Mouse (Mus musculus) MEL (cell line): ENCODE measurements around the gene Tspan11. TPM values are rescaled to one million over a fixed set of nuclear protein-coding genes. Genes with fewer than 3 reads are reported as not detected.

Source experiments
- DNase-seq: peaks from one replicate; pipeline ENCODE4 v3.0.0; 2011; ENCODE audit warnings: low read depth, low spot score
- H3K27ac ChIP-seq: 2 replicates; pipeline ENCODE4 v1.5.1; 2012; ENCODE audit warnings: low read depth, mild to moderate bottlenecking, control low read depth, low read length, moderate library complexity; ENCODE audit not compliant: control insufficient read depth
- H3K27me3 ChIP-seq, 2 experiments: fragments of 150-350 bp in 1 of 2; sonication (generic) in 1 of 2; 2 replicates each; pipeline ENCODE4 v1.6.1; 2012; ENCODE audit warnings: low read length in 2 of 2, mild to moderate bottlenecking in 2 of 2, improper control_type of control experiment in 1 of 2, moderate library complexity in 1 of 2; ENCODE audit not compliant: insufficient read depth in 2 of 2, control insufficient read depth in 1 of 2
- H3K36me3 ChIP-seq, 2 experiments: 2 replicates each; pipeline ENCODE4 v1.6.1; 2012 to 2014; ENCODE audit warnings: low read length in 2 of 2, improper control_type of control experiment in 1 of 2, inconsistent platforms in 1 of 2, mild to moderate bottlenecking in 1 of 2; ENCODE audit not compliant: insufficient read depth in 2 of 2, control insufficient read depth in 1 of 2
- H3K4me1 ChIP-seq, 2 experiments: fragments of 150-350 bp in 1 of 2; sonication (generic) in 1 of 2; 2 replicates each; pipeline ENCODE4 v1.6.1; 2012; ENCODE audit warnings: low read length in 2 of 2, improper control_type of control experiment in 1 of 2, mild to moderate bottlenecking in 1 of 2; ENCODE audit not compliant: insufficient read depth in 2 of 2, control insufficient read depth in 1 of 2
- H3K4me3 ChIP-seq, 2 experiments: fragments of 150-350 bp in 1 of 2; sonication (generic) in 1 of 2; 2 replicates each; pipeline ENCODE4 v1.5.1; 2012; ENCODE audit warnings: low read depth in 2 of 2, low read length in 2 of 2, mild to moderate bottlenecking in 2 of 2, moderate library complexity in 2 of 2, control low read depth in 1 of 2, improper control_type of control experiment in 1 of 2; ENCODE audit not compliant: control insufficient read depth in 1 of 2, insufficient read depth in 1 of 2
- H3K79me2 ChIP-seq: 2 replicates; pipeline ENCODE4 v1.6.1; 2012; ENCODE audit warnings: mild to moderate bottlenecking, low read length, moderate library complexity; ENCODE audit not compliant: control insufficient read depth, poor library complexity, insufficient read depth
- H3K9ac ChIP-seq: 2 replicates; pipeline ENCODE4 v1.6.1; 2012; ENCODE audit warnings: low read depth, mild to moderate bottlenecking, control low read depth, low read length, moderate library complexity; ENCODE audit not compliant: control insufficient read depth, poor library complexity, severe bottlenecking
- H3K9me3 ChIP-seq: fragments of 150-350 bp; sonication (generic); replicated peaks from 2 replicates; pipeline ENCODE4 v1.6.1; 2012; ENCODE audit warnings: mild to moderate bottlenecking, low read length, improper control_type of control experiment, moderate library complexity; ENCODE audit not compliant: insufficient read depth
- CHD1 ChIP-seq: IDR thresholded peaks from 2 replicates; pipeline ENCODE4 v1.6.1; 2012; ENCODE audit warnings: low read depth, mild to moderate bottlenecking, inconsistent platforms, low read length, improper control_type of control experiment
- CTCF ChIP-seq, 3 experiments: IDR thresholded peaks in 2 of 3; conservative IDR thresholded peaks in 1 of 3; 2 replicates each; pipeline ENCODE4 v1.5.1; 2011 to 2012; ENCODE audit warnings: low read length in 3 of 3, low read depth in 2 of 3, mild to moderate bottlenecking in 2 of 3, improper control_type of control experiment in 1 of 3, inconsistent platforms in 1 of 3, mixed read lengths in 1 of 3, moderate library complexity in 1 of 3; ENCODE audit not compliant: control insufficient read depth in 1 of 3, insufficient read depth in 1 of 3, poor library complexity in 1 of 3, severe bottlenecking in 1 of 3
- GATA1 ChIP-seq: IDR thresholded peaks from 2 replicates; pipeline ENCODE4 v1.6.1; 2011; ENCODE audit warnings: low read depth, low read length, improper control_type of control experiment
- HCFC1 ChIP-seq: IDR thresholded peaks from 2 replicates; pipeline ENCODE4 v1.6.1; 2012; ENCODE audit warnings: low read depth, mild to moderate bottlenecking, inconsistent platforms, low read length, improper control_type of control experiment, moderate library complexity
- MAX ChIP-seq: IDR thresholded peaks from 2 replicates; pipeline ENCODE4 v1.6.1; 2011; ENCODE audit warnings: low read length, improper control_type of control experiment
- MEF2A ChIP-seq: IDR thresholded peaks from 2 replicates; pipeline ENCODE4 v1.6.1; 2014; ENCODE audit warnings: low read depth, mild to moderate bottlenecking, inconsistent platforms, low read length, improper control_type of control experiment; ENCODE audit not compliant: poor library complexity, insufficient replicate concordance, severe bottlenecking; ENCODE audit errors: extremely low read depth
- NELFE ChIP-seq: IDR thresholded peaks from 2 replicates; pipeline ENCODE4 v1.6.1; 2011; ENCODE audit warnings: low read depth, low read length, improper control_type of control experiment
- POLR2AphosphoS2 ChIP-seq: IDR thresholded peaks from 2 replicates; pipeline ENCODE4 v1.6.1; 2011; ENCODE audit warnings: low read length, improper control_type of control experiment
- POLR2AphosphoS5 ChIP-seq: IDR thresholded peaks from 2 replicates; pipeline ENCODE4 v1.6.1; 2012; ENCODE audit warnings: low read depth, borderline replicate concordance, mild to moderate bottlenecking, inconsistent platforms, low read length, moderate library complexity, mixed read lengths
- RAD21 ChIP-seq: IDR thresholded peaks from 2 replicates; pipeline ENCODE4 v1.6.1; 2011; ENCODE audit warnings: mild to moderate bottlenecking, low read depth, low read length, improper control_type of control experiment
- SIN3A ChIP-seq: IDR thresholded peaks from 2 replicates; pipeline ENCODE4 v1.6.1; 2012; ENCODE audit warnings: low read length, improper control_type of control experiment, inconsistent platforms
- TAL1 ChIP-seq: IDR thresholded peaks from 2 replicates; pipeline ENCODE4 v1.6.1; 2012; ENCODE audit warnings: mild to moderate bottlenecking, inconsistent platforms, low read length, moderate library complexity, mixed read lengths
- TBP ChIP-seq: IDR thresholded peaks from 2 replicates; pipeline ENCODE4 v1.8.0; 2011; ENCODE audit warnings: low read depth, low read length, improper control_type of control experiment
- TCF12 ChIP-seq: IDR thresholded peaks from 2 replicates; pipeline ENCODE4 v1.6.1; 2014; ENCODE audit warnings: low read depth, mild to moderate bottlenecking, inconsistent platforms, low read length, improper control_type of control experiment, moderate library complexity
- UBTF ChIP-seq: IDR thresholded peaks from 2 replicates; pipeline ENCODE4 v1.6.1; 2012; ENCODE audit warnings: low read depth, mild to moderate bottlenecking, inconsistent platforms, low read length, improper control_type of control experiment, moderate library complexity, borderline replicate concordance; ENCODE audit not compliant: insufficient read depth
- USF2 ChIP-seq, 2 experiments: IDR thresholded peaks; 2 replicates each; pipeline ENCODE4 v1.6.1; 2011 to 2012; ENCODE audit warnings: improper control_type of control experiment in 2 of 2, low read length in 2 of 2, borderline replicate concordance in 1 of 2, inconsistent platforms in 1 of 2, low read depth in 1 of 2, mild to moderate bottlenecking in 1 of 2; ENCODE audit not compliant: insufficient read depth in 1 of 2
- ZC3H11A ChIP-seq: IDR thresholded peaks from 2 replicates; pipeline ENCODE4 v1.6.1; 2012; ENCODE audit warnings: low read depth, mild to moderate bottlenecking, inconsistent platforms, low read length, improper control_type of control experiment
- ZMIZ1 ChIP-seq: IDR thresholded peaks from 2 replicates; pipeline ENCODE4 v1.6.1; 2012; ENCODE audit warnings: low read depth, mild to moderate bottlenecking, inconsistent platforms, low read length, improper control_type of control experiment, moderate library complexity
- ZNF384 ChIP-seq: IDR thresholded peaks from 2 replicates; pipeline ENCODE4 v1.6.1; 2012; ENCODE audit warnings: low read depth, mild to moderate bottlenecking, inconsistent platforms, low read length, improper control_type of control experiment
- polyA plus RNA-seq, 2 experiments: library from polyadenylated mRNA; stranded (reverse) in 1 of 2; unstranded in 1 of 2; fragments of >175 nt in 1 of 2; fragments of >200 nt in 1 of 2; gene quantifications; 2 replicates each; pipeline versions ENCODE4 v1.2.1 to v1.2.4; 2012; ENCODE audit warnings: low replicate concordance in 2 of 2, low read depth in 1 of 2; ENCODE audit not compliant: insufficient read length in 2 of 2, insufficient read depth in 1 of 2, missing spikeins in 1 of 2
- total RNA-seq: library from RNA; depleted of rRNA; stranded (reverse); fragments of 300-350 nt; gene quantifications from 2 replicates; pipeline ENCODE4 v1.2.3, GENCODE M21; 2012; rRNA removed

Tspan11 gene
- total RNA-seq = not detected in 2 replicates
- polyA plus RNA-seq = not detected

- DNase-seq = no peak
- Histone ChIP-seq H3K4me3 (no peak within 1 kb of the TSS), H3K9ac (no peak within 1 kb of the TSS), H3K4me1 (no peaks in the 10 kb centered on the region), H3K27me3 (no peaks in the 10 kb centered on the region), H3K36me3 (no peaks in the 10 kb centered on the region), H3K27ac (no peak within 1 kb of the TSS), H3K9me3 (no peaks in the 10 kb centered on the region)
- no peak for TF ChIP-seq NELFE
- TF ChIP-seq GATA1 = no peak
- no peak for TF ChIP-seq ZMIZ1
- no peak for TF ChIP-seq CHD1
- no peak for TF ChIP-seq POLR2AphosphoS5
- no peak for TF ChIP-seq RAD21
- no peak for TF ChIP-seq SIN3A
- TF ChIP-seq USF2 (IDR thresholded peaks at IDR 0.05; ENCODE audit: borderline replicate concordance in 1 of 2, insufficient read depth in 1 of 2, low read depth in 1 of 2, low read length in 2 of 2) = no peak
- no peak for TF ChIP-seq TBP
- no peak for TF ChIP-seq MAX
- TF ChIP-seq CTCF (IDR thresholded peaks at IDR 0.05 in 2 of 3, conservative IDR thresholded peaks at IDR 0.05 in 1 of 3; ENCODE audit: control insufficient read depth in 1 of 3, insufficient read depth in 1 of 3, low read depth in 2 of 3, low read length in 3 of 3, poor library complexity in 1 of 3, severe bottlenecking in 1 of 3) = no peak
- no peak for TF ChIP-seq POLR2AphosphoS2
- TF ChIP-seq TCF12 = no peak
- no peak for TF ChIP-seq MEF2A
- no peak for TF ChIP-seq ZNF384
- no peak for TF ChIP-seq ZC3H11A
- no peak for TF ChIP-seq UBTF
- no peak for TF ChIP-seq TAL1
- TF ChIP-seq, all 39 proteins: peak for 0
- H3K79me2 ChIP-seq = no peaks in the 10 kb centered on the region
Measured at GRCm38 (mm10) chr6:127887511-127888421, at the start of gene Tspan11. Tspan11 (plus strand) TSS chr6:127887589.

- no peaks in the 10 kb centered on the region for H3K27me3 ChIP-seq
Measured at GRCm38 (mm10) chr6:127837910-127838309, 49.5 kb upstream of the Tspan11 start.

More at GRCm38 (mm10) chr6:127837910-127838309, 49.5 kb upstream of the Tspan11 start:
- H3K79me2 ChIP-seq = no peaks in the 10 kb centered on the region
- DNase-seq = no peak
- no peak for TF ChIP-seq HCFC1
- H3K9me3 ChIP-seq = no peaks in the 10 kb centered on the region
- no peak overlapping the region for H3K27ac ChIP-seq
- no peaks in the 10 kb centered on the region for H3K4me1 ChIP-seq
- no peaks in the 10 kb centered on the region for H3K36me3 ChIP-seq
- no peak overlapping the region for H3K4me3 ChIP-seq
- H3K9ac ChIP-seq = no peak overlapping the region
